Mouse (Mus musculus) neural tube, postnatal 0 days (tissue): ENCODE measurements around the gene Gmcl1. TPM values are rescaled to one million over a fixed set of nuclear protein-coding genes. Genes with fewer than 3 reads are reported as not detected.

Experiments
- polyA plus RNA-seq: library from polyadenylated mRNA; unstranded; fragments of >200 nt; fragmentation: Nextera tagmentation; extraction: Ambion mirVana; gene quantifications from 2 replicates; pipeline ENCODE4 v1.2.1, GENCODE M21; 2015

Gene Gmcl1
- polyA plus RNA-seq, result 31.2 and 33.9 TPM in 2 replicates

DNA sequence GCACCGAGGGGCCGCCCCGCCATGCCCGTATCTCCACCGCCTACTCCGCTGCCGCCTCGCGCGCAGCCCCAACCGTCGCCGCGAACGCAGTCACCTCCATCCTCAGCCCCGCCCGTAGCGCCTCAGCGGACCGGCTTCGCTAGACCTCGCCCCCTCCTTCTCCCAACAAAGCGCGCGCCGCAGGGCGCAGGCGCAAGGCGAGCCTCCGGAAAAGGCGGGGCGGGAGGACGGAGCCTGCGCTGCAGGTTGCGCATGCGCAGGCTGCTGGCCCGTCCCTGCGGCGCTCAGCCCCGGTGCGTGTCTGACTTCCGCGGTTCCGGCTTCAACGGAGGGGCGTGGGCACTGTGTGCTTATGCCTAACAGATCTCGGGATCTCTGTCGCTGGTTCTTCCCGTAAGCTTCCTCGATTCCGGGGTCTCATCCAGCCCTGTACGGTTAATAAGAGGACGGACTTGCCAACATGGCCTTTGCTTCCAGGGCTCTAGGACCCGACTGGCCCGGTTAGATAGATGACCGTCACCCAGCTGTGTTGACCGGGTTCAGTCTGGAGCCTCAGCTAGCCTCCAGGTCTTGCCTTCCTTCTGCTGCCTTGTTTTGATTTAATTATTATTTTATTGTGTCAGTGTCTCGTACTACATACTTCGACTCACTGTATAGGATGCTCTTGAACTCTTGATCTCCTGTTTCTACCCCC, at the start of gene Gmcl1:
TSS of gene Gmcl1 (minus strand) at position 201 of the 694 bp plus-strand sequence.

GRCm38 (mm10) chr6:86683872-86684654, 49.1 kb downstream of the Gmcl1 start, which contains the start of gene Snrnp27:
Gene Snrnp27, minus strand, starts transcription at chr6:86684522.

DNA sequence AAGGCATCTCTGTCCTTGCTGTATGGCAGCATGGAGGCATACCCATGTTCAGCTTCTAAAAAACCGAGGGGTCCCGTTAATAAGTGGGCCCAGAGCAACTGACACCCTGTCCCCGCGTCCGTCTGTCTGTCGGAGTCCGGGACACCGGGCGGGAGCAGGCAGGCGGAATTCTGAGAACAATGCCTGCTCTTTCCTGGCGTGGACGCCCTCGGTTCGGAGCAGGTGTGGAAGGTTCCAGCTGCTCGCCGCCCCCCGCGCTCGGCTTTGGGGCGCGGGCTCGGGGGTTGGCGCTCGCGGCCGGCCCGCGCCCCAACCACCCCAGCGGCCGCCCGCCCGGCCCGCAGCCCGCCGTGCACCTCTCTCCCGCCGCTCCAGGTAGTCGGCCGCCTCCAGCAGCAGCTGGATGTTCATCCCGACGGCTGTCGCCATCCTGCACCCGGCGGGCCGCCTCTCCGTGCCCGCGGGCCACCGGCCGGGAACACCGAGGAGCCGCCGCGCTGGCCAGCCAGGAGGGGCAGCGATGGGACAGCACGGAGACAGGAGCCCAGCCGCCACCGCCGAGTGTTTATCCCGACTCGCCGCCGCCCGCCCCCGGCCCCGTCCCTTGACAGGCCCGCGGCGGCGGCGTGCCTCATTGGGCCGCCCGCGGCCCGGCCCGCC, 64.5 kb downstream of the Gmcl1 start, which contains the start of gene Mxd1:
TSS of gene Mxd1 (minus strand) at position 582 of the 660 bp plus-strand sequence.

Other genes starting within 250 kb of the Gmcl1 start
- gene Pcbp1, start 207.1 kb downstream of the Gmcl1 start, polyA plus RNA-seq, result 283 and 321 TPM in 2 replicates
- 0.92 and 1.6 TPM in 2 replicates for gene Asprv1, start 105.2 kb downstream of the Gmcl1 start, polyA plus RNA-seq
- 9.4 and 11.2 TPM in 2 replicates for gene Mxd1, start 64.2 kb downstream of the Gmcl1 start, polyA plus RNA-seq
- 95.7 and 103 TPM in 2 replicates for gene Snrnp27, start 48.9 kb downstream of the Gmcl1 start, polyA plus RNA-seq
- gene Anxa4, start 60.2 kb upstream of the Gmcl1 start, polyA plus RNA-seq, result 4.4 and 6.2 TPM in 2 replicates
- gene Aak1, start 116.1 kb upstream of the Gmcl1 start, polyA plus RNA-seq, result 36.1 and 39.4 TPM in 2 replicates